Mouse (Mus musculus) layer of hippocampus, postnatal 10 days (tissue): ENCODE data around the gene Trpc3. TPM values are rescaled to one million over a fixed set of nuclear protein-coding genes. Genes with fewer than 3 reads are reported as not detected.
"Not testable (repeated sequence)": the region's sequence is repeated elsewhere in the genome, so short reads cannot be mapped to it uniquely, and the experiment has no call there.

ENCODE experiments used
- DNase-seq, 2 experiments: peaks; one replicate each; pipeline ENCODE4 v3.0.0; 2021; ENCODE audit warnings: low spot score in 2 of 2
- long read RNA-seq: library from polyadenylated mRNA; stranded (forward); transcript quantifications from one replicate; pipeline ENCODE4 v2.0.0, GENCODE M21; 2023
- total RNA-seq, 2 experiments: library from RNA; stranded (reverse); gene quantifications; 2 replicates each; pipeline ENCODE4 v1.2.3; 2021

The Trpc3 gene
- total RNA-seq, result 10 to 100 TPM; 13.8 to 15.4 TPM
- long read RNA-seq, partial matches to known transcripts, result 1 of 8 reads
- long read RNA-seq, other reads (novel, unspliced or antisense), result 3 of 8 reads

GRCm38 (mm10) chr3:36689392-36690291 is at the start of gene Trpc3:
Gene Trpc3 (minus strand): TSS chr3:36690167.
- peak; percentile 41 to 49 for DNase-seq

- DNase-seq, result no peak
Measured at GRCm38 (mm10) chr3:36738071-36738470, 48.1 kb upstream of the Trpc3 start.

DNA sequence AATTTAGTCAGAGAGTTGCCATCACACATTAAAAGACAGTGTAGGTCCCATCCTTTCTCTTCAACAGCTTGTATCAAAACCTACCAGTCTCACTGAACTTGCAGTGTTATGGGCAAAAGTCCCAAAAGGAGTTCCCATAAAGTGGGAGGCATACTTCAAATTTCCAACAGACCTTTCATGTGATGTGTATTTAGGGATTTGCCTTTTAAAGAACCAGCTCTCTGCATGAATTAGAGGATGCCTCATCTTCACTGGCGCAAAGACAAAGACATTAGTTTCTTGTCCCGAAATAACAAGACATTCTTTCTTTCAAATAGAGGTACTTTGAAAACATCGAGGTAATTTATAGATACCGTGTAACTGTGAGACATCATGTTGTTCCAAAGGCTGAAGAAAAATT is 43.1 kb upstream of the Trpc3 start:
- DNase-seq, result no peak

- DNase-seq, result no peak
Measured at GRCm38 (mm10) chr3:36726545-36726944, 36.6 kb upstream of the Trpc3 start.

DNA sequence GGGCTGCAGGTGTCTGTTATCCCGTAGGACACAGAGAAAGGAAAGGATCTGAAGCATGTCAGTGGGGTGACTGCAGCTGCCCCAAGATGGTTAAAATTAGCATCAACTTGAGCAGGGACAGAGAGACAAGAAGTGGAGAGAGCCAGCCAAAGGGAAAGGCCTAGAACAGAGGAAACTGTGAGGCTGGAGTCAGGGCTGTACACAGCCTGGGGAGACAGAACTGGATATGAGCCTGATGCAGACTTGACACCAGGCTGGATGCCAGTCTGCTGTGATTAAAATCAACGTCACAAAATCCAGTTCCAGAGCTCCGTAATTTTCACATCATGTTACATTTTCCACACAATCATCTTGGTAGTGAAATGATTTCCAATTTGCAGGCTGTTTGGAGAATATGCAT is 31.9 kb upstream of the Trpc3 start:
- peak; percentile 20 to 25 for DNase-seq

DNA sequence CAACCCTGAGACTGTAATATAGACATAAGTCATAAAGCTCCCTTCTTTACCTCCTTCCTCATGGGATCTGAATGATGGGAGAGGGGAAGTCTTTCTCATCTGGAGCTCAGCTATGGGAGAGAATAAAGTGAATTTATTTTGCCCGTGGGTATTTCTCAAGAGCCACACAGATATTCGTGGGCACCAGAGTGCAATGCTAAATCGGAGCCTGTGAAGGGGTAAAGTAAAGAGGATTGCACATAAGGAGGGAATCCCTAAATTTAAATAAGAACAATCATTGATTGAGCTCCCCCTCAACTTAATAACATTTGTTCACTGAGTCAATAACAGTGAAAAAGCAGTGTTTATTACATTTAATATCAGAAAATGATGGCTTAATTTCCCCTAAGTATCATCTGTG is 19.6 kb upstream of the Trpc3 start:
- no peak for DNase-seq

GRCm38 (mm10) chr3:36690292-36690650 is 304 bp upstream of the Trpc3 start:
- no peak for DNase-seq

DNA sequence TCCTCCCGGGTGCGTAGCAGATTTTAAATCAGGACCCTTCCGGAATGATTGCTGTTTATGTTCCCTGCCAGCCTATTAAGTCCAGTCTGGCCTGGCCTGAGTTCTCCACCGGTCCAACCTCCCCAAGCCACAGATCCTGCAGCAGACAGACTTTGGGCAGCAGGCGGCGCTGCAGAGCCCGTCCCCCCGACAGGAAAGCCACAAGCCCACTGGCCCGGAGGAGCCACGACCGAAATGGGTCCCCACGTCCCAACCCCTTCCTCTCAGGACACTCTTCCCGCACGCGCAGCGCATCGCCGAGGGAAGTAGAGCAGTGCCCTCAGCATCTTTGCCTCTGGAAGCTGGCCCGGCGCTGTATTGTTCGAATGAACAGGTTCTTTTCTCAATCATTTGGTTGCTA is 1.1 kb downstream of the Trpc3 start:
- peak; percentile 74 to 85 for DNase-seq

GRCm38 (mm10) chr3:36675822-36676221 is 14.1 kb downstream of the Trpc3 start:
- no peak for DNase-seq

GRCm38 (mm10) chr3:36667814-36668213 is 22.2 kb downstream of the Trpc3 start:
- no peak for DNase-seq

DNA sequence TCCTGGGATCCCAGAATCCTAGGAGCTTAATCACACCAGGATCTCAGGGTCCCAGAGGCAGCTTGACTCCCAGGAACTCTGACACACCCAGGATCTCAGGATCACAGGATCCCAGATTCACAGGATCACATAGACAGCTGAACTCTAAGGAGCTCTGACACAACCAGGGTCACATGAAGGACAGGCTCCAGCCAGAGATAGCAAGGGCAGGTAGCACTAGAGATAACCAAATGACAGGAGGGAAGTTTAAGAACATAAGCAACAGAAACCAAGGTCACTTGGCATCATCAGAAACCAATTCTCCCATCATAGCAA is 44.8 kb downstream of the Trpc3 start:
- DNase-seq, result not testable (repeated sequence)

GRCm38 (mm10) chr3:36644554-36645244 is 45.3 kb downstream of the Trpc3 start:
- DNase-seq, result no peak

GRCm38 (mm10) chr3:36643354-36643753 is 46.6 kb downstream of the Trpc3 start:
- DNase-seq, result no peak

- no peak for DNase-seq
Measured at GRCm38 (mm10) chr3:36642736-36643135, 47.2 kb downstream of the Trpc3 start.

- no peak for DNase-seq
Measured at GRCm38 (mm10) chr3:36640787-36641186, 49.2 kb downstream of the Trpc3 start.

DNA sequence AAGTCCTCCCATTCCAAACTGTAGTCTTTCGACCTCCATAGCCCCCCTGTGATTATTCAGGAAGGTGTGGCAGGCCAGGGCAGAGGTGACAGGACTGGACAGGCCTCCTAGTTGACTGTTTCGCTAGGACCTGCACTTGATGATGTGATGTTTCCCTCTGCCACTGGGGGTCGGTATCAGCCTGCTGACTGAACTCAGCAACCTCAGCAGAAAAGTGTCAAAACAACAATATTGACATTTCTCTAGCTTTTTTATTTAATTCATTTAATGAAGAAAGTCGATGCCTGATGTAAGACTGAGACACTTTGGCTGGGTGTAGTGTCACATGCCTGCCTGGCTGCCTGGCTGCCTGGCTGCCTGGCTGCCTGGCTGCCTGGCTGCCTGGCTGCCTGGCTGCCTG is 54.5 kb downstream of the Trpc3 start:
- peak; percentile 68 to 78 for DNase-seq

- DNase-seq, result no peak
Measured at GRCm38 (mm10) chr3:36626803-36627202, 63.2 kb downstream of the Trpc3 start.

DNA sequence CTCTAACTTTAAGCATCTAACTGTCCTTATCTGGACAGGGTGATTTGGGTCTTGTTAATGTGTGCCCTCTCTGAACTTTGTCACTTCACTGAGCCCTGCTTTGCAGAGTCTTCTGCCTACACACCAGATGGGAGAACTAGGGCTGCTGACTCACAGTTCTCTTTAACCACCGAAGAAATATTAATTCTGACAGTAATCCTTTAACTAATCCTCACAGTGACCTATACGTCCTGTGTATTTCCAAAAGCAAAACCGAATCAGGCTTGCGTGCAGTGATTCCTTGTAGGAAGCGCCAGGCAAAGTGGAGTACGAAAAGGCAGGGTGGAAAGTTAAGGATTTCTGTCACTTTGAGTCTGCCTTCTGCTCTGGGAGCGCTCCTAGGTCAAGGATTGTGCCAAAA is 71.8 kb downstream of the Trpc3 start:
- DNase-seq, result no peak

GRCm38 (mm10) chr3:36613908-36614255 is 76.1 kb downstream of the Trpc3 start:
- DNase-seq, result peak in 1 of 2 experiments; percentile 27

- DNase-seq, result peak; percentile 93 to 96
Measured at GRCm38 (mm10) chr3:36613202-36613907, 76.6 kb downstream of the Trpc3 start, which contains the start of gene Bbs7. Gene Bbs7 (minus strand): TSS chr3:36613477.

GRCm38 (mm10) chr3:36612687-36613086 is 77.3 kb downstream of the Trpc3 start:
- DNase-seq, result no peak
